Mouse (Mus musculus) cortical plate, adult 2 months (tissue): ENCODE measurements at regions not wholly inside any gene's neighbourhood (a gene's known extent, or its start where the extent isn't known, plus 50 kb on each side); places are given as distances from the start of the nearest gene placed in this dataset.

Source experiments
- CTCF ChIP-seq: fragments of 200-500 bp; IDR thresholded peaks from 2 replicates; pipeline ENCODE4 v1.5.1; 2011; ENCODE audit warnings: mild to moderate bottlenecking, control low read depth, low read length; ENCODE audit not compliant: insufficient read depth; ENCODE audit errors: extremely low read depth
- POLR2A ChIP-seq: fragments of 200-500 bp; IDR thresholded peaks from 2 replicates; pipeline ENCODE4 v1.6.1; 2011; ENCODE audit warnings: mild to moderate bottlenecking, low read length, control low read depth; ENCODE audit not compliant: insufficient read depth; ENCODE audit errors: extremely low read depth

- no peak for TF ChIP-seq POLR2A
- no peak for TF ChIP-seq CTCF
These were observed 140.0 kb downstream of the Tmem17 start for GRCm38 (mm10) chr11:22651911-22652310.
